Mouse (Mus musculus) limb, embryonic 14.5 days (tissue): ENCODE data around the gene Rufy2. TPM values are rescaled to one million over a fixed set of nuclear protein-coding genes. Genes with fewer than 3 reads are reported as not detected.

ENCODE experiments used
- ATAC-seq: fragments of 200-750 bp; cut with Nextera tagmentation; 2 replicates; pipeline ENCODE4 v1.8.0; 2017; ENCODE audit warnings: low read depth, moderate number of reproducible peaks, moderate TSS enrichment; ENCODE audit not compliant: low FRiP score
- DNase-seq: peaks from one replicate; pipeline ENCODE4 v3.0.0-alpha.2; 2015; ENCODE audit warnings: low spot score
- H3K27ac ChIP-seq: fragments of 300-500 bp; sonication (generic); replicated peaks from 2 replicates; pipeline ENCODE4 v1.5.1; 2014; ENCODE audit warnings: low read depth, mild to moderate bottlenecking, low read length, moderate library complexity, mixed read lengths
- H3K27me3 ChIP-seq: fragments of 300-500 bp; sonication (generic); 2 replicates; pipeline ENCODE4 v1.6.1; 2014; ENCODE audit warnings: low read length, mixed read lengths; ENCODE audit not compliant: control insufficient read depth, insufficient read depth
- H3K36me3 ChIP-seq: fragments of 300-500 bp; sonication (generic); 2 replicates; pipeline ENCODE4 v1.6.1; 2014; ENCODE audit warnings: mild to moderate bottlenecking, low read length, moderate library complexity, mixed read lengths; ENCODE audit not compliant: control insufficient read depth, insufficient read depth
- H3K4me1 ChIP-seq: fragments of 300-500 bp; sonication (generic); 2 replicates; pipeline ENCODE4 v1.6.1; 2014; ENCODE audit warnings: antibody characterized with exemption, low read length, mixed read lengths; ENCODE audit not compliant: control insufficient read depth, insufficient read depth
- H3K4me2 ChIP-seq: fragments of 300-500 bp; sonication (generic); replicated peaks from 2 replicates; pipeline ENCODE4 v1.6.1; 2014; ENCODE audit warnings: low read depth, mild to moderate bottlenecking, low read length, moderate library complexity; ENCODE audit not compliant: severe bottlenecking
- H3K4me3 ChIP-seq: fragments of 300-500 bp; sonication (generic); replicated peaks from 2 replicates; pipeline ENCODE4 v1.5.1; 2014; ENCODE audit warnings: low read length
- H3K9ac ChIP-seq: fragments of 300-500 bp; sonication (generic); 2 replicates; pipeline ENCODE4 v1.6.1; 2014; ENCODE audit warnings: mild to moderate bottlenecking, low read depth, low read length, moderate library complexity; ENCODE audit not compliant: severe bottlenecking
- H3K9me3 ChIP-seq: fragments of 300-500 bp; sonication (generic); 2 replicates; pipeline ENCODE4 v1.6.1; 2016; ENCODE audit warnings: low read length; ENCODE audit not compliant: control insufficient read depth
- POLR2A ChIP-seq: fragments of 200-500 bp; IDR thresholded peaks from 2 replicates; pipeline ENCODE4 v1.8.0; 2012; ENCODE audit warnings: inconsistent platforms, mild to moderate bottlenecking, moderate library complexity, borderline replicate concordance; ENCODE audit not compliant: insufficient read depth, insufficient read length; ENCODE audit errors: extremely low read depth
- WGBS: fragments of 180-500 bp; shearing (Covaris S2); extraction: QIAGEN DNeasy Blood & Tissue Kit; methylation state at CpG from one replicate; pipeline ENCODE4 v1.1.7; 2014; 5-methylcytosine and 5-hydroxymethylcytosine counted together
- polyA plus RNA-seq, 2 experiments: library from polyadenylated mRNA; depleted of rRNA in 1 of 2; stranded (reverse) in 1 of 2; unstranded in 1 of 2; fragments of >200 nt; fragmentation: Nextera tagmentation in 1 of 2; extraction: Ambion mirVana in 1 of 2; gene quantifications; 2 replicates each; pipeline versions ENCODE4 v1.2.1 to v1.2.3; 2012 to 2014

Rufy2 gene
- polyA plus RNA-seq, 2 experiments, result 17.6 to 25.9 TPM

DNA sequence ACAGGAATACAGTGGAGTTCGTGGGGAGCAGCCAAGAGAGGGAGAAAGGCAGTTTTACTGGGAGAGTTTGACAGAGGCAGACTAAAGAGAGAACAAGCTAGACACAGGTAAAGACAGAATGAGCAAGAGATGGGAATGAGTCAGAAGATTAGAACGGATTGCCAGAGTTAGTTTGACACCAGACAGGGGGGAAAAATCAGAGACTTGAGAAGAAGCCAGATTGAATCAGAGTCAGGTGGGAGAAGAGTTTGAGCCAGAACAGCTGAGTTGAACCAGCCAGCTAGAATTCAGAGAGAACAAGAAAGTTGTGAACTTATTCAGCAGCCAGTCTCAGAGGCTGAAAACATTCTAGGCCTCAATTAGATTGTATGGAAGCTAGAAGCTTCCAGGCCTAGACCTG, 79.8 kb downstream of the Rufy2 start, which contains the start of gene Pbld1:
Gene Pbld1 (plus strand): TSS at position 301 of the 400 bp plus-strand sequence.
- H3K27ac ChIP-seq, result no peak within 1 kb of the TSS
- no peak within 1 kb of the TSS for H3K9ac ChIP-seq
- no peak within 1 kb of the TSS for H3K4me3 ChIP-seq
- no peaks in the 10 kb centered on the region for H3K4me1 ChIP-seq
- no peak for DNase-seq
- ATAC-seq, result no peak
- no peak for TF ChIP-seq POLR2A
- H3K27me3 ChIP-seq, result no peaks in the 10 kb centered on the region
- no peaks in the 10 kb centered on the region for H3K9me3 ChIP-seq
- H3K4me2 ChIP-seq, result no peak within 1 kb of the TSS
- WGBS, result 86% methylated on average over 2 of the region's 2 CpGs
- no peaks in the 10 kb centered on the region for H3K36me3 ChIP-seq

DNA sequence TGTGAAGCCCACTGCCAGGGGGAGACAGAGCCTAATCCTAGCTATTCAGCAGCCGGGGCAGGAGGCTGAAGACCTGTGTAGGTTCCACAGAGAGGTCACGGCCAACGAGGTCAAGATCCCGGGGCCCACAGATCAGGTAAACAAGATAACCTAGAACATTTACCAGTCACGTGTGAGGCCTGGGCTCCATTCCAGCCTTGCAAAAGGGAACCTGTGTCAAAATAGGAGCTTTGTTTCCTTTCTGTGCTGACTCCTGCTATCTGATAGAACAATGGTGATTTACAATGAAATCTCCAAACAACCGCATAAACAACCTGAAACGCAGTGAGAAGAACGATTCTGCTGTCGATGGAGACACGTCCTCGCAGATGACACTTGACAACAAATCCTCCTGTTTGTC, 80.4 kb downstream of the Rufy2 start:
- no peak overlapping the region for H3K4me2 ChIP-seq
- no peak for TF ChIP-seq POLR2A
- no peak overlapping the region for H3K27ac ChIP-seq
- DNase-seq, result no peak
- no peaks in the 10 kb centered on the region for H3K9me3 ChIP-seq
- H3K4me3 ChIP-seq, result no peak overlapping the region
- WGBS, result 73% methylated on average over 11 of the region's 11 CpGs
- H3K36me3 ChIP-seq, result no peaks in the 10 kb centered on the region
- H3K9ac ChIP-seq, result no peak overlapping the region
- no peak for ATAC-seq
- H3K4me1 ChIP-seq, result no peaks in the 10 kb centered on the region
- no peaks in the 10 kb centered on the region for H3K27me3 ChIP-seq

DNA sequence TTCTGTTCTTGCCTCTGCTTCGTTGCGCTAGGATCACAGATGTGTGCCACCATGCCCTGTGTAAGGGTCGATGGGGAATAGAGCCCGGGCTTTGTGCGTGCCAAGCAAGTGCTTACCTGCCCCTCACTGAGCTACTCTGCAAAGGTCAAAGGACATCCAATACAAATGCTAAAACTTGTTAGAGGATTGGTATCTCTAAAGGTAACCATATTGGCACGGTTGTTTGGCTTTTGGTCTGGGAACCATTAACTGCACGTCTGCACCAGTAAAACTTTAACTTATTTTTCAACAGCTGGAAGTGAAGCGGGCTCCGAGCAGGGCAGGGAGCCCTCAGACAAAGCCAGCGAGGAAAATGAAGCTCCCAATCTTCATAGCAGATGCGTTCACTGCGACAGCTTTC, 81.2 kb downstream of the Rufy2 start:
- DNase-seq (no peak), ATAC-seq (no peak)
- H3K27me3 ChIP-seq, result no peaks in the 10 kb centered on the region
- no peaks in the 10 kb centered on the region for H3K4me1 ChIP-seq
- 55% methylated on average over 12 of the region's 12 CpGs for WGBS
- H3K27ac ChIP-seq, result no peak overlapping the region
- no peak overlapping the region for H3K4me3 ChIP-seq
- H3K9ac ChIP-seq, result no peak overlapping the region
- H3K9me3 ChIP-seq, result no peaks in the 10 kb centered on the region
- TF ChIP-seq POLR2A, result no peak
- no peaks in the 10 kb centered on the region for H3K36me3 ChIP-seq
- no peak overlapping the region for H3K4me2 ChIP-seq

DNA sequence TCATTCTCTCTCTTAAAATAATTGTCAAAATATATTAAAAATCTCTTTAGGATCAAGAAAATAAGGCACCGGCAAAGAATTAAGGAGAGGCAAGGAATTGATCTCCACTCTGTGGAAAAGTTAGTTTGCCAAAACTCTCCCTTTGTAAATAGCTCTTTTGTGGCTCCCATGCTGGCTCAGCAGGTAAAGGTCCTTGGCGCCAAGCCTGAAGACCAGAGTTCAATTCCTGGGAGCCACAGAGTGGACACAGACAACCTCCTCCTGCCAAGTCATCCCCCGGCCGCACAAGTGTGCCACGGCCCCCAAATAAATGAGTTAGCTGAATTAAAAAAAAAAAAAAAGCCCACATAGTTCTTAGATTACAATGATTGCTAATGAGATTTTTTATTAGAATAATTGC, 82.7 kb downstream of the Rufy2 start:
- no peaks in the 10 kb centered on the region for H3K9me3 ChIP-seq
- no peaks in the 10 kb centered on the region for H3K4me1 ChIP-seq
- no peaks in the 10 kb centered on the region for H3K27me3 ChIP-seq
- DNase-seq (no peak), ATAC-seq (no peak)
- no peaks in the 10 kb centered on the region for H3K36me3 ChIP-seq
- no peak overlapping the region for H3K9ac ChIP-seq
- H3K27ac ChIP-seq, result no peak overlapping the region
- WGBS, result 93% methylated on average over 5 of the region's 5 CpGs
- H3K4me2 ChIP-seq, result no peak overlapping the region
- TF ChIP-seq POLR2A, result no peak
- H3K4me3 ChIP-seq, result no peak overlapping the region

DNA sequence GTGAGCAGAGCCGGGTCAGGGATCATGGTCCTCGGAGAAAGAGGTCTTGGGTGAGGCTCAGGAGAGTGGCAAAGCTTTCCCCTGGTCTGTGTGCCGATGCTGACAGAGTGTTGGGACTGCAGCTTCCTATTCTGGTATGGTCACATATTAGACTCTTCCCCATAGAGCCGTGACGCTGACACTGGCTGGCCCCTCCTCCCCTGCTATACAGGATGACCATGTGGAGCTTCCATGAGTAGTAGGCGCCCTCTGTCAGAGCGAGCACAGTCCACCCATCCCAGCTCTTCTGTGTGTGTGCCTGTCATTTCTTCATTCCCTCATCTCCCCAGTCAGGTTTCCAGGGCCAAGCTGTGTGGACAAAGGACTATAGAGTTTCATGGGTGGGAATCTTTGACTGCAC, 83.3 kb downstream of the Rufy2 start:
- ATAC-seq (no peak), DNase-seq (no peak)
- no peak overlapping the region for H3K4me2 ChIP-seq
- H3K9me3 ChIP-seq, result no peaks in the 10 kb centered on the region
- no peak overlapping the region for H3K27ac ChIP-seq
- TF ChIP-seq POLR2A, result no peak
- WGBS, result 75% methylated on average over 7 of the region's 7 CpGs
- H3K4me1 ChIP-seq, result no peaks in the 10 kb centered on the region
- no peak overlapping the region for H3K9ac ChIP-seq
- H3K27me3 ChIP-seq, result no peaks in the 10 kb centered on the region
- no peak overlapping the region for H3K4me3 ChIP-seq
- H3K36me3 ChIP-seq, result no peaks in the 10 kb centered on the region

DNA sequence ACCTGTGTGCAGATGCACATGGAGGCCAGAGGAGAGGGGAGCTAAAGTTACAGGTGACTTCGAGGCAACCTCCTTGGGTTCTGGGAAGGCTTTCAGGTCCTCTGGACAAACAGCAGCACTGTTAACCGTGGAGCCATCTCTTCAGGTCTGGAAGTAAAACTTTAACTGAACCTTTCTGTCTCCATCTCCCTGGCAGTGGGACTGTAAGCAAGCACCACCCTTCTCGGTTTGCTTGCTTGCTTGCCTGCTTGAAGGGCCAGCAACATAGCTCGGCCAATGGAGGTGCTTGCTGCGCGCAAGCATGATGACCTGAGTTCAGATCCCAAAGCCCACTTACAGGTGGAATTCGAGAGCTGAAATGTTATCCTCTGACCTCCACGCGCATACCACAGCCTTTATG, 84.5 kb downstream of the Rufy2 start:
- Histone ChIP-seq H3K4me3 (no peak overlapping the region), H3K27ac (no peak overlapping the region), H3K9me3 (no peaks in the 10 kb centered on the region), H3K9ac (no peak overlapping the region), H3K4me2 (no peak overlapping the region), H3K4me1 (no peaks in the 10 kb centered on the region), H3K27me3 (no peaks in the 10 kb centered on the region), H3K36me3 (no peaks in the 10 kb centered on the region)
- DNase-seq (no peak), ATAC-seq (no peak)
- no peak for TF ChIP-seq POLR2A
- WGBS, result 85% methylated on average over 9 of the region's 9 CpGs
